Mouse (Mus musculus) bone marrow, adult 2 months (tissue): ENCODE measurements around the gene Olfr1419. TPM values are rescaled to one million over a fixed set of nuclear protein-coding genes. Genes with fewer than 3 reads are reported as not detected.
"Not testable (repeated sequence)": the region's sequence is repeated elsewhere in the genome, so short reads cannot be mapped to it uniquely, and the experiment has no call there.

Experiments used
- H3K27ac ChIP-seq: fragments of 200-500 bp; 2 replicates; pipeline ENCODE4 v1.5.1; 2012; ENCODE audit warnings: low read depth, mild to moderate bottlenecking, control low read depth, inconsistent platforms, low read length; ENCODE audit not compliant: control insufficient read depth, poor library complexity, insufficient read depth
- H3K4me1 ChIP-seq: fragments of 200-500 bp; 2 replicates; pipeline ENCODE4 v1.6.1; 2011; ENCODE audit warnings: low read length; ENCODE audit not compliant: control insufficient read depth, insufficient read depth
- H3K4me3 ChIP-seq: fragments of 200-500 bp; replicated peaks from 2 replicates; pipeline ENCODE3; 2011; ENCODE audit warnings: mild to moderate bottlenecking, low read depth, low read length, control low read depth; ENCODE audit not compliant: control insufficient read depth
- CTCF ChIP-seq: fragments of 200-500 bp; IDR thresholded peaks from 2 replicates; pipeline ENCODE4 v1.5.1; 2011; ENCODE audit warnings: low read length, control low read depth; ENCODE audit not compliant: control insufficient read depth, insufficient read depth
- POLR2A ChIP-seq: fragments of 200-500 bp; IDR thresholded peaks from 2 replicates; pipeline ENCODE4 v1.6.1; 2011; ENCODE audit warnings: low read depth, mild to moderate bottlenecking, control low read depth, low read length, borderline replicate concordance; ENCODE audit not compliant: control insufficient read depth
- WGBS: fragments of 180-500 bp; shearing (Covaris S2); methylation state at CpG from one replicate; pipeline ENCODE4 v1.1.7; 2018; 5-methylcytosine and 5-hydroxymethylcytosine counted together
- polyA plus RNA-seq: library from polyadenylated mRNA; stranded (reverse); fragments of >200 nt; gene quantifications from 2 replicates; pipeline ENCODE4 v1.2.4, GENCODE M21; 2011; ENCODE audit warnings: low replicate concordance; ENCODE audit not compliant: missing spikeins, insufficient read depth, insufficient read length

Olfr1419 gene
- polyA plus RNA-seq, 1 experiment: not detected

- H3K27ac ChIP-seq: no peak within 1 kb of the TSS
- TF ChIP-seq POLR2A: no peak
- TF ChIP-seq CTCF: no peak
- 40% methylated on average over 1 of the region's 1 CpGs for WGBS
- H3K4me1 ChIP-seq: no peaks in the 10 kb centered on the region
- H3K4me3 ChIP-seq: no peak within 1 kb of the TSS
Observed at GRCm38 (mm10) chr19:11886265-11886664, 11.4 kb upstream of the Olfr1419 start, which contains the start of gene Olfr1420. TSS of gene Olfr1420 (plus strand) at chr19:11886565.

GRCm38 (mm10) chr19:11878404-11878803 is 3.5 kb upstream of the Olfr1419 start:
- not testable (repeated sequence) for H3K4me1 ChIP-seq, H3K4me3 ChIP-seq, H3K27ac ChIP-seq
- 74% methylated on average over 22 of the region's 22 CpGs for WGBS

- WGBS: 77% methylated on average over 2 of the region's 2 CpGs
Observed at GRCm38 (mm10) chr19:11867837-11868236, 7.1 kb downstream of the Olfr1419 start.

GRCm38 (mm10) chr19:11860966-11861365 is 13.9 kb downstream of the Olfr1419 start, which contains the start of gene Olfr1418:
TSS of gene Olfr1418 (minus strand) at chr19:11861066.
- no peaks in the 10 kb centered on the region for H3K4me1 ChIP-seq
- 83% methylated on average over 1 of the region's 1 CpGs for WGBS
- TF ChIP-seq CTCF (no peak), POLR2A (no peak)
- no peak within 1 kb of the TSS for H3K27ac ChIP-seq
- H3K4me3 ChIP-seq: no peak within 1 kb of the TSS

More at GRCm38 (mm10) chr19:11867837-11868236, 7.1 kb downstream of the Olfr1419 start:
- Histone ChIP-seq H3K4me3 (no peak overlapping the region), H3K27ac (no peak overlapping the region), H3K4me1 (no peaks in the 10 kb centered on the region)
- TF ChIP-seq CTCF: no peak
- no peak for TF ChIP-seq POLR2A

GRCm38 (mm10) chr19:11856506-11856905 is 18.4 kb downstream of the Olfr1419 start:
- TF ChIP-seq POLR2A (no peak), CTCF (no peak)
- Histone ChIP-seq H3K4me1 (no peaks in the 10 kb centered on the region), H3K27ac (no peak overlapping the region), H3K4me3 (no peak overlapping the region)
- 80% methylated on average over 6 of the region's 6 CpGs for WGBS

- Histone ChIP-seq H3K4me3 (no peak overlapping the region), H3K27ac (no peak overlapping the region), H3K4me1 (no peaks in the 10 kb centered on the region)
- TF ChIP-seq POLR2A (no peak), CTCF (no peak)
- 83% methylated on average over 2 of the region's 2 CpGs for WGBS
Observed at GRCm38 (mm10) chr19:11854821-11855220, 20.1 kb downstream of the Olfr1419 start.

- TF ChIP-seq CTCF (no peak), POLR2A (no peak)
- no peak overlapping the region for H3K4me3 ChIP-seq
- no peaks in the 10 kb centered on the region for H3K4me1 ChIP-seq
- 15% methylated on average over 4 of the region's 4 CpGs for WGBS
- H3K27ac ChIP-seq: no peak overlapping the region
Observed at GRCm38 (mm10) chr19:11852652-11853051, 22.3 kb downstream of the Olfr1419 start.

GRCm38 (mm10) chr19:11846333-11846732 is 28.6 kb downstream of the Olfr1419 start:
- WGBS: 48% methylated on average over 4 of the region's 4 CpGs
- Histone ChIP-seq H3K4me3 (no peak overlapping the region), H3K4me1 (no peaks in the 10 kb centered on the region), H3K27ac (no peak overlapping the region)
- TF ChIP-seq CTCF (no peak), POLR2A (no peak)

- TF ChIP-seq POLR2A (no peak), CTCF (no peak)
- Histone ChIP-seq H3K4me1 (no peaks in the 10 kb centered on the region), H3K4me3 (no peak within 1 kb of the TSS), H3K27ac (no peak within 1 kb of the TSS)
- whole genome bisulfite sequencing: 79% methylated on average over 4 of the region's 4 CpGs
Observed at GRCm38 (mm10) chr19:11839119-11839518, 35.8 kb downstream of the Olfr1419 start, which contains the start of gene Olfr1417. TSS of gene Olfr1417 (minus strand) at chr19:11839219.

GRCm38 (mm10) chr19:11823346-11824065 is 51.4 kb downstream of the Olfr1419 start:
- 71% methylated on average over 4 of the region's 4 CpGs for WGBS
- no peak overlapping the region for H3K4me3 ChIP-seq
- H3K27ac ChIP-seq: no peak overlapping the region
- no peak for TF ChIP-seq POLR2A
- no peak for TF ChIP-seq CTCF
- no peaks in the 10 kb centered on the region; the same call in 1 of the 2 replicates for H3K4me1 ChIP-seq
